Mouse (Mus musculus) stomach, embryonic 16.5 days (tissue): ENCODE data around the gene Add3. TPM values are rescaled to one million over a fixed set of nuclear protein-coding genes. Genes with fewer than 3 reads are reported as not detected.

Source experiments
- ATAC-seq: fragments of 200-750 bp; cut with Nextera tagmentation; 2 replicates; pipeline ENCODE4 v1.8.0; 2017; ENCODE audit warnings: moderate number of reproducible peaks, moderate TSS enrichment; ENCODE audit not compliant: insufficient read depth, low FRiP score
- H3K27ac ChIP-seq: fragments of 300-500 bp; sonication (generic); 2 replicates; pipeline ENCODE4 v1.5.1; 2014; ENCODE audit warnings: low read length
- H3K27me3 ChIP-seq: fragments of 300-500 bp; sonication (generic); 2 replicates; pipeline ENCODE4 v1.6.1; 2014; ENCODE audit warnings: low read length, control low read depth, mixed read lengths; ENCODE audit not compliant: control insufficient read depth, insufficient read depth
- H3K36me3 ChIP-seq: fragments of 300-500 bp; sonication (generic); 2 replicates; pipeline ENCODE4 v1.6.1; 2014; ENCODE audit warnings: low read length; ENCODE audit not compliant: control insufficient read depth, insufficient read depth
- H3K4me1 ChIP-seq: fragments of 300-500 bp; sonication (generic); 2 replicates; pipeline ENCODE4 v1.6.1; 2014; ENCODE audit warnings: low read length, control low read depth, mixed read lengths; ENCODE audit not compliant: control insufficient read depth, insufficient read depth
- H3K4me2 ChIP-seq: fragments of 300-500 bp; sonication (generic); 2 replicates; pipeline ENCODE4 v1.6.1; 2014; ENCODE audit warnings: low read depth, low read length, mixed read lengths
- H3K4me3 ChIP-seq: fragments of 300-500 bp; sonication (generic); replicated peaks from 2 replicates; pipeline ENCODE4 v1.5.1; 2014; ENCODE audit warnings: mild to moderate bottlenecking, low read length
- H3K9ac ChIP-seq: fragments of 300-500 bp; sonication (generic); 2 replicates; pipeline ENCODE4 v1.6.1; 2014; ENCODE audit warnings: low read length
- H3K9me3 ChIP-seq: fragments of 300-500 bp; sonication (generic); replicated peaks from 2 replicates; pipeline ENCODE4 v1.6.1; 2016; ENCODE audit warnings: low read length, control low read depth; ENCODE audit not compliant: control insufficient read depth
- WGBS: fragments of 180-500 bp; shearing (Covaris S2); extraction: QIAGEN DNeasy Blood & Tissue Kit; methylation state at CpG from one replicate; pipeline ENCODE4 v1.1.7; 2014; 5-methylcytosine and 5-hydroxymethylcytosine counted together
- polyA plus RNA-seq: library from polyadenylated mRNA; unstranded; fragments of >200 nt; fragmentation: Nextera tagmentation; extraction: Ambion mirVana; gene quantifications from 2 replicates; pipeline ENCODE4 v1.2.1, GENCODE M21; 2015

The Add3 gene
- polyA plus RNA-seq = 82.6 and 84.9 TPM in 2 replicates

DNA sequence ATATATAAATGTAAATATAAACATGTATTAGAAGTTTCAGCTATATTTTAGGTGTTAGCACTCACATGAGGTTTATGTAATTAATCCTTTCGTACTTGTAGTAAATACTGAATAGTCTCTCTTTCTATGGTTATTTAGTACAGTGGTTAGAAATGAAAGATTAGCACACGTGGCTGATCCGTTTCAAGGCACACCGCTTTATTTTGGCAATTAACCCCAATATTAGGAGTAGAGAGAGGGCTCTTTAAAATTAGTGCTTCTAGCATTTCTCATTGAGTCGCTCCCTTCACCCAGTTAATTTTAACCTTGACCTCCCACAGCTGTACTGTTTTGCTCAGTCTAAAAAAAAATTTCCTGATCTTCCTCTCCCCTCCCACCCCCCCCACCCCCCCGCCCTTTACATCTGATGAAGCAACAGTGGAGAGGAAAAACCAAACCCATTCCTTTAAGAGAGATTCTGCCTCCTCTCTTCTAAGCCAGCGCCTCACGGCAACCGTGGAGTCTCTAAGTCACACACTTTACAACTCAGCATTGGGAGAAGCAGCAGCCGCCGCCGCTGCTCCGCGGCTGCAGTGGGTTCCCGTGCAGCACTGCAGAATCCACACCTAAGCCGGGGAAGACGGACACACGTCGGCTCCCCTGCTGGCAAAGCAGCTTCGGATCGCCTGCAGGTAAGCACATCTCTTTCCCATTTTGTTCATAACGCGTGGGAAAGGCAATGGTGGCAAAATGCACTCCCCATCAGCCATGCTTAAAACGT is at the start of gene Add3:
TSS of gene Add3 (plus strand) at position 400 of the 760 bp plus-strand sequence.
- peaks cover 20% of the 10 kb centered on the region for H3K4me1 ChIP-seq
- H3K27ac ChIP-seq = peak within 1 kb of the TSS; percentile 96
- peak within 1 kb of the TSS; percentile 88 for H3K4me2 ChIP-seq
- no peaks in the 10 kb centered on the region for H3K9me3 ChIP-seq
- 5% methylated on average over 24 of the region's 24 CpGs for WGBS
- no peak for ATAC-seq
- no peaks in the 10 kb centered on the region for H3K27me3 ChIP-seq
- peak within 1 kb of the TSS; percentile 86 for H3K9ac ChIP-seq
- no peaks in the 10 kb centered on the region for H3K36me3 ChIP-seq
- peak within 1 kb of the TSS; percentile 98 for H3K4me3 ChIP-seq

DNA sequence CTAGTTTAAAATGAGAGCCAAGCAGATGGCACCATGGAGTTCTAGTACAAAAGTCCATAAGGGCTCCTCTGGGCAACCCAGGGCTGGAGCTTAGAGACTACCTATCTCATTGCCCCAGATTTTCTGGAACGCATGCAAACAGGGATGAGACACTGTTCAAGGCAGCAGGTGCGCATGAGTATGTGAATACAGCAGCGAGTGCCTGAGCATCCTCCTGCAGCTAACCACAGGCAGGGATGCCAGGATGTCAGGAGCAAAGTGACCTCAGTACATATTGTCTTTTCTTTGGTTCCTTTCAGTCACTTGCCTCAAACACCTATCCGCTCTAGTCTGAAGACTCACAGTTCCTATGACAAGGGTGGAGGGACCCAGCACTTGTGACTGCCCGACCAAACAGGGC is 49.6 kb upstream of the Add3 start:
- H3K27ac ChIP-seq = no peak overlapping the region
- H3K36me3 ChIP-seq = no peaks in the 10 kb centered on the region
- no peak for ATAC-seq
- no peak overlapping the region for H3K9ac ChIP-seq
- 91% methylated on average over 5 of the region's 5 CpGs for WGBS
- no peak overlapping the region for H3K4me2 ChIP-seq
- no peaks in the 10 kb centered on the region for H3K27me3 ChIP-seq
- H3K9me3 ChIP-seq = no peaks in the 10 kb centered on the region
- no peak overlapping the region for H3K4me3 ChIP-seq
- peaks cover 18% of the 10 kb centered on the region for H3K4me1 ChIP-seq

GRCm38 (mm10) chr19:53092251-53092650 is 48.0 kb upstream of the Add3 start:
- Histone ChIP-seq H3K4me2 (no peak overlapping the region), H3K36me3 (no peaks in the 10 kb centered on the region), H3K4me1 (peaks cover 9% of the 10 kb centered on the region), H3K27me3 (no peaks in the 10 kb centered on the region), H3K4me3 (no peak overlapping the region), H3K9ac (no peak overlapping the region), H3K9me3 (no peaks in the 10 kb centered on the region), H3K27ac (no peak overlapping the region)
- WGBS = 85% methylated on average over 6 of the region's 6 CpGs
- no peak for ATAC-seq

DNA sequence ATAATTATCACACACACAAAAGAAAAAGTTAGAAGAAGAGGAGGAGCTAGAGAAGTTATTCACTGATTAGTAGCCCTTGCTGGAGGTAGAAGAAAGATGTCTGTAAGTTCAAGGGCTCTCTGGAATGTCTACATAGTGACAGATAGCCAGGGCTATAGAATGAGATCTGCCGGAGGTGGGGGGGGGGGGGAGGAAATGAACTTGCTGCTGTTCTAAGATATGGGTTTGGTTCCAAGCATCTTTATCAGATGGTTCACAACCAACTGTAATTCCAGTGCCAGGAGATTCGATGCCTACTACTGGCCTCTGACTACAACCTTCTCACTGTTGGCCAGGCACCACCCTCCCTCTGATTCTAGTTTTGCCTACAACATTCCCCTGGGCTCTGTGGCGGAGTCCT is 46.9 kb upstream of the Add3 start:
- no peak overlapping the region for H3K4me3 ChIP-seq
- no peaks in the 10 kb centered on the region for H3K4me1 ChIP-seq
- no peak overlapping the region for H3K4me2 ChIP-seq
- 54% methylated on average over 3 of the region's 3 CpGs for WGBS
- no peak overlapping the region for H3K9ac ChIP-seq
- H3K9me3 ChIP-seq = no peaks in the 10 kb centered on the region
- no peaks in the 10 kb centered on the region for H3K36me3 ChIP-seq
- ATAC-seq = no peak
- no peak overlapping the region for H3K27ac ChIP-seq
- no peaks in the 10 kb centered on the region for H3K27me3 ChIP-seq

- ATAC-seq = no peak
These were observed 45.6 kb upstream of the Add3 start for GRCm38 (mm10) chr19:53094684-53095083.

GRCm38 (mm10) chr19:53101374-53102300 is 38.6 kb upstream of the Add3 start:
- H3K4me3 ChIP-seq = no peak overlapping the region
- WGBS = 68% methylated on average over 12 of the region's 12 CpGs
- ATAC-seq = no peak
- H3K27ac ChIP-seq = no peak overlapping the region
- peaks cover 16% of the 10 kb centered on the region for H3K4me1 ChIP-seq
- H3K27me3 ChIP-seq = no peaks in the 10 kb centered on the region
- H3K36me3 ChIP-seq = no peaks in the 10 kb centered on the region
- no peak overlapping the region for H3K9ac ChIP-seq
- H3K4me2 ChIP-seq = no peak overlapping the region
- H3K9me3 ChIP-seq = no peaks in the 10 kb centered on the region

More at GRCm38 (mm10) chr19:53094684-53095083, 45.6 kb upstream of the Add3 start:
- Histone ChIP-seq H3K9ac (no peak overlapping the region), H3K4me3 (no peak overlapping the region), H3K36me3 (no peaks in the 10 kb centered on the region), H3K27me3 (no peaks in the 10 kb centered on the region), H3K9me3 (no peaks in the 10 kb centered on the region), H3K4me1 (no peaks in the 10 kb centered on the region), H3K27ac (no peak overlapping the region), H3K4me2 (no peak overlapping the region)
- WGBS = 86% methylated on average over 4 of the region's 4 CpGs

- H3K27ac ChIP-seq = no peak overlapping the region
- H3K9me3 ChIP-seq = no peaks in the 10 kb centered on the region
- H3K27me3 ChIP-seq = no peaks in the 10 kb centered on the region
- peaks cover 16% of the 10 kb centered on the region for H3K4me1 ChIP-seq
- H3K36me3 ChIP-seq = no peaks in the 10 kb centered on the region
- H3K4me2 ChIP-seq = peak overlapping the region; percentile 26; the same call in 1 of the 2 replicates
- H3K4me3 ChIP-seq = no peak overlapping the region
- 0 out of 2 replicates have a peak overlapping the region, but pooled peaks have one; percentile 10 for H3K9ac ChIP-seq
- whole genome bisulfite sequencing = 48% methylated on average over 26 of the region's 26 CpGs
- peak; percentile 60; the same call in 1 of the 2 replicates for ATAC-seq
These were observed 34.7 kb upstream of the Add3 start for GRCm38 (mm10) chr19:53105374-53106090.

- no peaks in the 10 kb centered on the region for H3K9me3 ChIP-seq
- H3K27ac ChIP-seq = no peak overlapping the region
- H3K27me3 ChIP-seq = no peaks in the 10 kb centered on the region
- H3K4me3 ChIP-seq = no peak overlapping the region
- no peak overlapping the region for H3K4me2 ChIP-seq
- no peak overlapping the region for H3K9ac ChIP-seq
- 81% methylated on average over 7 of the region's 7 CpGs for WGBS
- no peak for ATAC-seq
- no peaks in the 10 kb centered on the region for H3K36me3 ChIP-seq
- peaks cover 21% of the 10 kb centered on the region for H3K4me1 ChIP-seq
These were observed 33.3 kb upstream of the Add3 start for GRCm38 (mm10) chr19:53106952-53107351.
